Mouse (Mus musculus) embryonic fibroblast, embryonic 13.5 days (primary cell): ENCODE measurements around the gene Vps45. TPM values are rescaled to one million over a fixed set of nuclear protein-coding genes. Genes with fewer than 3 reads are reported as not detected.

Experiments
- H3K27ac ChIP-seq: 2 replicates; pipeline ENCODE4 v1.5.1; 2012; ENCODE audit warnings: low read length, control low read depth, inconsistent platforms; ENCODE audit not compliant: insufficient read depth
- H3K4me1 ChIP-seq: 2 replicates; pipeline ENCODE4 v1.6.1; 2011; ENCODE audit warnings: low read length; ENCODE audit not compliant: control insufficient read depth, insufficient read depth
- H3K4me3 ChIP-seq: 2 replicates; pipeline ENCODE4 v1.5.1; 2011; ENCODE audit warnings: mild to moderate bottlenecking, control low read depth, low read length; ENCODE audit not compliant: insufficient read depth
- CTCF ChIP-seq: IDR thresholded peaks from 2 replicates; pipeline ENCODE4 v1.5.1; 2011; ENCODE audit warnings: mild to moderate bottlenecking, control low read depth, low read length, moderate library complexity, borderline replicate concordance; ENCODE audit not compliant: insufficient read depth
- POLR2A ChIP-seq: IDR thresholded peaks from 2 replicates; pipeline ENCODE4 v1.6.1; 2011; ENCODE audit warnings: low read depth, mild to moderate bottlenecking, control low read depth, low read length, moderate library complexity
- polyA plus RNA-seq: library from polyadenylated mRNA; stranded (reverse); fragments of >200 nt; gene quantifications from 2 replicates; pipeline ENCODE4 v1.2.4, GENCODE M21; 2011; ENCODE audit warnings: low read depth; ENCODE audit not compliant: missing spikeins, insufficient read length

Vps45 gene
- polyA plus RNA-seq, 1 experiment = 15.6 TPM

DNA sequence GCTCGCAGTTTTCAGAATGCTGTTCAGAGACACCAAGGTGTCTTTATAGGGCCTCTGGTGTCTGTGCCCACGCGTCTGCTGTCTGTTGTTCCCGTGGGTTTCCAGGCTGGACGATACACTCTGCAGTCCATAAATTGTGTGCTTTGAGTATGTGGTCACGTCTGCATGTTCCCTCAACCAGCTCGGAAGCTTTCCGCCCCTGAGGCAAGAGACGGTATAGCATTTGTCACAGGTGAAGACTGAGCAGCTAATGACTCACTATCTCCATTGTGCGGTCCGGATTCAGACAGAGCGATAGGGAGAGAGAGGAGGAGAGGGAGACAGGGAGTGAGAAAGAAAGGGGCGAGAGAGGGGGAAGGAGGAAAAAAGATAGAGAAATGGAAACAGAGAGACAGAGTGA, 35.2 kb upstream of the Vps45 start:
- Histone ChIP-seq H3K4me3 (no peak overlapping the region), H3K27ac (no peak overlapping the region), H3K4me1 (0 out of 2 replicates have a peak, but pooled peaks cover 6% of the 10 kb centered on the region)
- TF ChIP-seq CTCF (no peak), POLR2A (no peak)

GRCm38 (mm10) chr3:96091966-96092365, 33.7 kb upstream of the Vps45 start:
- no peak overlapping the region for H3K27ac ChIP-seq
- no peak for TF ChIP-seq CTCF
- TF ChIP-seq POLR2A = no peak
- H3K4me3 ChIP-seq = no peak overlapping the region
- H3K4me1 ChIP-seq = 0 out of 2 replicates have a peak, but pooled peaks cover 3% of the 10 kb centered on the region

DNA sequence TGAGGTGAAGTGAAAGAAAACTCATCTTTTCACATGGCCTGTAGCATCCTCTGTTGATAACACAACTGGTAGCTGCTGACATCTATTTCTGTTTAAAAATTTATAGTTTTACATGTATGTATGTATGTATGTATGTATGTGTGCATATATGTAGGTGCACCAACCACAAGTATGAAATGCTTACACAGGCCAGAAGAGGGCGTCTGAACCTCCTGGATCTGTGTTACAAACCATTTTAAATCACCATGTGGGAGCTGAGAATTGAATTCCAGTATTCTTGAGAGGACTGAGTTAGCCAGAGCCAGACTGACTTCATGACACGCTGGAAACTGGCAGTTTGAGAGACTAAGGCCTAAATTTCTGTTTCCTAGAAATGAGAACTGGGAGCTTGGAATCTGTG, 32.9 kb upstream of the Vps45 start:
- no peak overlapping the region for H3K4me3 ChIP-seq
- H3K27ac ChIP-seq = no peak overlapping the region
- TF ChIP-seq POLR2A (no peak), CTCF (no peak)
- peaks cover 6% of the 10 kb centered on the region; the same call in 1 of the 2 replicates for H3K4me1 ChIP-seq

DNA sequence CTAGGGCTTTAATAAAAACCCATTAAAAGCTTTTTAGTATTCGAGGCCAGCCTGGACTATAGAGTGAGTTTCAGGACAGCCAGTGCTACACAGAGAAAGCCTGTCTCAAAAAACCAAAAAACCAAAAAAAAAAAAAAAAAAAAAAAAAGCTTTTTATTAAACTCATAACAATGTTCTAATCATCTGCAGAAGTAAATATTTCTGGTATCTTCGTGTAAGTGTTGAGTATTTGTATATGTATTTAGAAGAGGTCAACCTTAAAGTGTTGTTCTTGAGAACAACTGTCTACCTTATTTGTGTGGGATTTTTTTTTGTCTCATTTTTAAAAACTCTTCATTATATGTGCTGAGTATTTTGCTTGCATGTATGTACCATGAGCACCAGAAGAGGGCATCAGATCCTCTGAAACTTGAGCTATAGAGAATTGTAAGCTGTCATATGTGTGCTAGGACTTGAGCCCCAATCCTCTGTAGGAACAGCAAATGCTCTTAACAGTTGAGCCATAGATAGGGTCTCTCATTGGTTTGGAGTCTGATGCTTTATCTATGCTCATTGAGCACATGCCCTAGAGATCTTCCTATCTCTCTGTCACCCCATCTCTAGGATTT, 31.7 kb upstream of the Vps45 start:
- TF ChIP-seq CTCF = no peak
- no peak for TF ChIP-seq POLR2A
- peaks cover 6% of the 10 kb centered on the region; the same call in 1 of the 2 replicates for H3K4me1 ChIP-seq

DNA sequence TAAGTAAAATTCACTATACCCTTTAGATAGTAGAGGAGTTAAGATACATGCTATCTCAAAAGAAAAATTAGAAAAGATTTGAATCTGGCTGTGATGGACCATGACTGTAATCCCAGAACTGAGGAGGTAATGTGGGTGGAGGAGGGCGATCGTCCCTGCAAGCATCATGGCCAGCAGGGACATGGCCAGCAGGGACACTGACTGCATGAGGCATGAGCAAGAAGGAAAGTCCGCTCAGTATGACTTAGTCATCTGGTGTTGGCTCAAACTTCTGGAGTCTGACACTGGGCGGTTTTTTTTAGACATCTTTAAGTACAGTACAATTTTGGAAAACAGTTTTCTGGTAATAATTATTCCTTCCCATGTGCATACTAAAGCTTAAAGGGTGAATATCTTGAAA, 29.5 kb upstream of the Vps45 start:
- H3K4me1 ChIP-seq = peaks cover 6% of the 10 kb centered on the region; the same call in 1 of the 2 replicates
- TF ChIP-seq CTCF = no peak
- no peak for TF ChIP-seq POLR2A
- no peak overlapping the region for H3K4me3 ChIP-seq
- H3K27ac ChIP-seq = peak overlapping the region; percentile 49; the same call in 1 of the 2 replicates

More for the DNA sequence above, 31.7 kb upstream of the Vps45 start:
- Histone ChIP-seq H3K27ac (no peak overlapping the region), H3K4me3 (no peak overlapping the region)

- Histone ChIP-seq H3K27ac (peak overlapping the region; percentile 23; the same call in 1 of the 2 replicates), H3K4me3 (no peak overlapping the region), H3K4me1 (peaks cover 6% of the 10 kb centered on the region; the same call in 1 of the 2 replicates)
- TF ChIP-seq POLR2A (no peak), CTCF (no peak)
Measured at GRCm38 (mm10) chr3:96087219-96087618, 29.0 kb upstream of the Vps45 start.

GRCm38 (mm10) chr3:96084146-96084755, 26.0 kb upstream of the Vps45 start:
- Histone ChIP-seq H3K4me1 (peaks cover 6% of the 10 kb centered on the region; the same call in 1 of the 2 replicates), H3K4me3 (no peak overlapping the region), H3K27ac (no peak overlapping the region)
- TF ChIP-seq CTCF (no peak), POLR2A (no peak)

GRCm38 (mm10) chr3:96082714-96083508, 24.6 kb upstream of the Vps45 start:
- Histone ChIP-seq H3K27ac (no peak overlapping the region), H3K4me1 (peaks cover 8% of the 10 kb centered on the region), H3K4me3 (no peak overlapping the region)
- TF ChIP-seq POLR2A = no peak
- no peak for TF ChIP-seq CTCF

GRCm38 (mm10) chr3:96082100-96082499, 23.8 kb upstream of the Vps45 start:
- Histone ChIP-seq H3K27ac (no peak overlapping the region), H3K4me3 (no peak overlapping the region)

GRCm38 (mm10) chr3:96081650-96082049, 23.4 kb upstream of the Vps45 start:
- H3K4me1 ChIP-seq = peaks cover 6% of the 10 kb centered on the region
- H3K4me3 ChIP-seq = no peak overlapping the region
- no peak overlapping the region for H3K27ac ChIP-seq
- TF ChIP-seq POLR2A (no peak), CTCF (no peak)

More at GRCm38 (mm10) chr3:96082100-96082499, 23.8 kb upstream of the Vps45 start:
- H3K4me1 ChIP-seq = peaks cover 8% of the 10 kb centered on the region
- TF ChIP-seq CTCF = no peak
- TF ChIP-seq POLR2A = no peak
